Mouse (Mus musculus) brain, embryonic 14.5 days (tissue): ENCODE measurements at regions not wholly inside any gene's neighbourhood (a gene's known extent, or its start where the extent isn't known, plus 50 kb on each side); places are given as distances from the start of the nearest gene placed in this dataset.

Experiments
- DNase-seq: peaks from one replicate; pipeline ENCODE4 v3.0.0-alpha.2; 2011; ENCODE audit warnings: low read depth
- CTCF ChIP-seq: fragments of 200-500 bp; IDR thresholded peaks from 2 replicates; pipeline ENCODE4 v1.5.1; 2012; ENCODE audit warnings: inconsistent platforms, mild to moderate bottlenecking, moderate library complexity, borderline replicate concordance; ENCODE audit not compliant: insufficient read depth, insufficient read length; ENCODE audit errors: extremely low read depth
- POLR2A ChIP-seq: fragments of 200-500 bp; IDR thresholded peaks from 2 replicates; pipeline ENCODE4 v1.6.1; 2012; ENCODE audit warnings: mild to moderate bottlenecking, inconsistent platforms, borderline replicate concordance; ENCODE audit not compliant: poor library complexity, insufficient read depth, insufficient read length, severe bottlenecking; ENCODE audit errors: extremely low read depth

DNA sequence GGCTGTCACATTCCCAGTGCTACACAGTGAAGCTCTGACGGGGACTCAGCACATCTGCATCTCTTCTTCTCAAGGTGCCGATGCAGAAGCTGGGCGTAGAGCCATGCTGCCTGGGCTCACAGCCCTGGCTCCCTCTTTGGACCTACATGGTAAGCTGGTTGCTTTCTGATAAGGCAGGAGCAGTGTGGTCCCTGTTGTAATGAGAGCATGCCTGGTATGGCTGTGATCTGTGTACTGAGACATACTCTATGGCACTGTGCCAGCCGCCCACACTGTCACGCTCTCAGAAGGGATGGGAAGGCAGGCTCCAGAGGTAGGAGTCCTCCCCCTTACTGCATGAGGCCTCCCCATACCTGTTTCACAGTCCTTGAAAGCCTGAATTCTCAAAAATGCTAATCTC, 430.6 kb upstream of the Kcnab2 start:
- TF ChIP-seq CTCF, result no peak
- no peak for TF ChIP-seq POLR2A
- peak; percentile 56 for DNase-seq

DNA sequence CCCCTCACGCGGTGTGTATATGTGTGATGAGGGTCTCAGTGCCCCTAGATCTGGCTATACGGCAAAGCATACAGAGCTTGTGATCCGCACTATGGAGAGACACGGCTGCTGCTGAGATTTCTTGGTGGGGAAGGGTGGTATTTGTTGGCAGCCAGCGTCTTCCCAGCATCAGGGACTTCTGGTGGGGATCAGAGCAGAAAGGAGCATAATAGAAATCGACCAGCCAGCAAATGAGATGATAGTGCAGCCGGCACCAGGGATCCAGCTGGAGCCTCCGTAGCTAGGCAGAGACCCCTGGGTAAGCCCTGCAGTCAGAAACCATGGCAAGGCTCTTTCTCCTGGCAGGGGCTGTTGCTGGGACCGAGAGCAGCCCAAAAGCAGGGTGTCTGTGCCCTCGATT, 425.2 kb upstream of the Kcnab2 start:
- DNase-seq, result peak; percentile 46
- TF ChIP-seq POLR2A, result no peak
- TF ChIP-seq CTCF, result no peak

DNA sequence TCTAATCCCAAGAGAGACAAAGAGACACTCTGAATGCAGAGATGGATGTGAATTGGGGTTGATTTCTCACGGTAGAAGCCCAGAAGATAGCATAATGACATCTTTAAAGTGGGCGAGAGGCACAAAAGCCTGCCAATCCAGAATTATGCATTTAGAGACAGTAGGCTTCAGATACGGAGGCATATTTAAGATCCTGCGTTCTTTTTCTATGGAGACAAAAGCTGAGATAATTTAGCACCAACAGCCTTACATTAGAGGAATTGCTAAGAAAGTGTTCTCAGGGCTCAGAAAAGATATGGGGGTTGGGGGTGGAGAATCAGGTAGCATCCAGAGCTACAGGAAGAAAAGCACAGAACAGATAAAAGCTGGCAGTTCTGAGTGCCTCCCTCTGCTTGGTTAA, 422.4 kb upstream of the Kcnab2 start:
- no peak for TF ChIP-seq CTCF
- TF ChIP-seq POLR2A, result no peak
- DNase-seq, result peak; percentile 44

DNA sequence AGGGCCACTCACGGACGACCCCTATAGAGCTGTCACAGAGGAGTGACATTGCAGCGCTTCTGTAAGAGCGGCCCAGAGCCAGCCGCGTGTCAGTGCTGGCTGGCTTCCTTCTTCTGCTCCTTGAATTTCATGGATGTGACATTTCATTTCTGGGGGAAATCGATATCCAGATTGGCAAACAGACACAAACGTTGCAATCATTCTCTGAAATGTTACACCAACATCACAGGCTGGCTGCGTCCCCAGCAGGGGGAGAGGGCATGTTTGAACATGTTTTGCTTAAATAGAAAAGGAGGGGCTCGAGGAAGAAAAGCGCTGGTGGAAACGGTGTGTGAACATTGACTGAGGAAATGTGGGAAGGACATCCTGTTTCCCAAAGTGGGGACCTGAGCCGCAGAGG, 417.4 kb upstream of the Kcnab2 start:
- peak; percentile 63 for DNase-seq
- TF ChIP-seq POLR2A (no peak), CTCF (no peak)

DNA sequence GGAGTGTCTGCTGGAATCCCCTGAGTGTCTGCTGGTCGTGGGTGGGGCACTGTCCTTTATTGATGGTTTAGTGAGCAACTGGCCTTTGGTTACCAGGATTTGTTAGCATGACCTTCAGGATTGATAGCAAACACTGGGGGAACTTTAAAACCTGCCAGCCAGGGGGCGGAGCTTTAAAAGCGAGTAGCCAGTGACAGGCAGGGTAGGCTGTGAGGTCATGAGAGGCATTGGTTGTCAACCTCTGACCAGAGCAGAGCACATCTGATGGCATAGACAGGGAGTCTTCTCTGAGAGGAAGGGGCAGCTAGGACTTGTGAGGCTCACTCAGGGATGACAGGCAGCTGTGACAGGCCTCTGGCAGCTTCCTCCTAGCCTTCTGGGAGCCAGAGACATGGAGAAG, 415.3 kb upstream of the Kcnab2 start:
- no peak for TF ChIP-seq POLR2A
- TF ChIP-seq CTCF, result no peak
- DNase-seq, result no peak

DNA sequence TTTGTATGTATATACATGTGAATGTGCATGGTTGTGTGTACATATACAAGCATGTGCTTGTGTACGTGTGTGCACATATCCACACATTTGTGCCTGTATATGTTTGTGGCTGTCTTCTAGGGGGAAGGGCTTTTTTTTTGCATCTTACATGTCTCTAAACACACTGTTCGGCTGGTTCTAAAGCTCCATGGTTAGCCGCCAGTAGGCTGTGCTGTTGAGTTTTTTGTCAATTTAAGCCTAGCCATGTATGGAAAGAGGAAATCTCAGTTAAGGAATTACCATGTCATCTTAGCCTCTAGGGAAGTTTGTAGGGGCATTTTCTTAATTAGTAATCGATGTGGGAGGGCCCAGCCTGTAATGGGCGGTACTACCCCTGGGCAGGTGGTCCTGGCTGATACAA, 411.5 kb upstream of the Kcnab2 start:
- no peak for TF ChIP-seq POLR2A
- TF ChIP-seq CTCF, result peak; percentile 33; the same call in 1 of the 2 replicates

DNA sequence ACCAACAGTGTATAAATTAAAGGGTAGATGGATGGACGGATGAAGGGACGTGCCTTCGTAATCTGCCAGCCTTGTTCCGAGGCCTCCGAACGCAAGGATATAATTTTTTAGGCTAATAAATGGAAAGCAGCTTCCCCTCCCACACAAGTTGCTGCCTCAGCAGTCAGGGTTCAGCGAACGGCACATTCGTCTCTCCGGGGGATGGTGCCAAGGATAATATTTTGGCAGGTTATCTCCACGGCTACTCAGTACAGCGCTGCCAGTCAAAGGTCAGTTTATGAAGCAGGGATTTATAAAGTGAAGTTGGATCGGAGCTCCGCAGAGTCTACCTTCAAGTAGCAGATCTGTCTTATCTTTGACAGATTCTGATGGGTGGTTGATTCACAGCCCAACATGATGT, 410.6 kb upstream of the Kcnab2 start:
- DNase-seq, result no peak
- no peak for TF ChIP-seq CTCF
- TF ChIP-seq POLR2A, result no peak

More for the DNA sequence above, 411.5 kb upstream of the Kcnab2 start:
- peak; percentile 50 for DNase-seq

DNA sequence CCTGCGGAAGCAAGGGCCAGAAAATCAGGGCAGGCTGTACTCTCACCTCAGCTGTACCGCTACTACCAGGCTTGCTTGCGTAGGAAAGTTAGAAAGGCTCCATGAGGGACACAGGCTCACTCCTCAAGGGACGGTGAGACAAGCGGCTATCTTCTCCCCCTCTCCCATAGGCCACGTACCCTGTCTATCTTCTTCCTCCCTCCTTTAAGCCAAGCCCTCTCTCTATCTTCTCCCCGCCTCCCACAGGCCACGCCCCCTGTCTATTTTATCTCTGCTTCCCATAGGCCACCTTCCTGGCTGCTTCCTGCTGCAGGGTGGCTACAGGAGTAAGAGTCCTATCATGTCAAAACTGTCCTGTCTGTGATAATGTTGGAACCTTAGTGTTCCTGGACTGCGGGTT, 409.1 kb upstream of the Kcnab2 start:
- DNase-seq, result no peak
- TF ChIP-seq POLR2A (no peak), CTCF (no peak)

DNA sequence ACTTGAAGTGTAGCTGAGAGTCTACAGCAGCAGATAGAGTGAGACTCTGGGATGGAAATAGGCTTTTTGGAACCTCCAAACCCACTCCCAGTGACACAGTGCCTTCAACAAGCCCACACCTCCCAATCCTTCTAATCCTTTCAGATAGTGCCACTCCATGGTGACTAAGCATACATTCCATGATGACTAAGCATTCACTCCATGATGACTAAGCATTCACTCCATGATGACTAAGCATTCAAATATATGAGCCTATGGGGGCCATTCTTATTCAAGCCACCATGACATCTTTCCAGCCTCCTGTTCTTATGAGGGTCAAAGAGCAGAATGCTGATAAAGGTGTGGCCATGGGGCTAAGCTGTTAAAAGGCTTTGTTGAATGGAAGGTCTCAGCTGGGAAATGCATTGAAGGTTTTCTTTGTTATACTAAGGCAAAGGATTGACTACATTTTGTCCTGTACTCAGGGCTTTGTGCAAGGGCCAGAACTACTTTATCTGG, 403.8 kb upstream of the Kcnab2 start:
- TF ChIP-seq POLR2A (no peak), CTCF (no peak)
- DNase-seq, result no peak

DNA sequence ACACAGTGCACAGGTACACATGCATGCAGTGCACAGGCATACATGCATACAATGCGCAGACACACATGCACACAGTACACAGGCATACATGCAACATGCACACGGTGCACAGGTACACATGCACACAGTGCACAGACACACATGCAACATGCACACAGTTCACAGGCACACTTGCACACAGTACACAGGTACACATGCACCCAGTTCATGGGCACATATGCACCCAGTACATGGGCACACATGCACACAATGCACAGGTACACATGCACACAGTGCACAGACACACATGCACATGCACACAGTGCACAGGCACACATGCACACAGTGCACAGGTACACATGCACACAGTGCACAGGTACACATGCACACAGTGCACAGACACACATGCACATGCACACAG, 402.7 kb upstream of the Kcnab2 start:
- no peak for TF ChIP-seq POLR2A
- no peak for TF ChIP-seq CTCF
- DNase-seq, result no peak

DNA sequence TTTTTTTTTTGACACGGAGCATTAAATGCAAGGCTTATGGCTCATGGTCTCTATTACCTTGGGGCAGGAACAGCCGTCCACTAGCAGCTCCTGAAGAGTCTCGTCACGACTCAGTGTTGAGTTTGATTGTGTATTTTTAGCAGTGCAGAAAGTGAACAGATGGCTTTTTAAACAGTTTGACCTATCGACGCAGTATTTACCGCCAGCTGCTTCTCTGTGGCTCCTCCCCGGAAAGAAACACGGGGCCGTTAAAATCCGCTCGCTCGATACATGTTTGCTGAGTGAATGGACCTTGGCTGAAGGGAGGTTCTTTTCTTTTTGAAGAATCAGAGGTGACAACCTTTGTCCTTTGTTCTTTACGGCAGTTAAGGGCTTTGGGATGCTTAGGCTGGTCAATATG, 401.3 kb upstream of the Kcnab2 start:
- TF ChIP-seq POLR2A (no peak), CTCF (no peak)
- DNase-seq, result peak; percentile 73

DNA sequence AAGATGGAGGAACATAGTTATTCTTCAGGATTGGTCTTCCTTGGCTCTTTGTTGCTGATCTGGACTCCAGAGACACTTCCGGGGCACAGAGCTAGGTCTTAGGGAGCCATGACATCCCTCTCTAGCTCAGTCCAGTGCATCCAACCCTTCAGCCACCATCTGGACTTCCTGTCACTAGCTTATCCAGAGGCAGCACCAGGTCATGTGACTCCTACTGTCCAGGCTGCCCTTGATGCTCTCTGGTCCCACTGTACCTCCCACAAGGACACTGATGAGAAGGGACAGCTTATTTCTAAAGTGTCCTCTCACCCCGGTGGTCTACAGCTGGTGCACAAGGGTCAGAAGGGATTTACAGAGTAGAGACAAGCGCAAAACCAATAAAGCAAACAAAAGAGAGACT, 400.7 kb upstream of the Kcnab2 start:
- no peak for TF ChIP-seq POLR2A
- no peak for TF ChIP-seq CTCF
- DNase-seq, result no peak

DNA sequence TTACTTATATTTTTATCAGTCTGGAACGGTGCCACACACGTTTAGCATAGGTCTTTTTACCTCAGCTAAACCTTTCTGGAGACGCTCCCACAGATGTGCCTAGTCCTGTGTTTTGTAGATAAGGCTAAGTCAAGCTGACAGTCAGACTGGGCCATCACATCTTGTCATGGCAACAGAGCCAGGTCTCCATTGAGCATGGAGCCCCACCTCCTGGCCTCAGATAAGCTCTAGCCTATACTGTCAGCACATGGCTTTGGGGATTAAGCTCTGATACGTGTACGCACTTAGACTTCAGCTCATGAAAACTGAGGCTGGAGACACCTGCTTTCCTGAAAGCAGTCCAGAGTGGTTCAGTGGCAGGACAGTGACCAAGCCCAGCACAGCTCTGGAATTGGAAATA, 392.4 kb upstream of the Kcnab2 start:
- no peak for TF ChIP-seq POLR2A
- TF ChIP-seq CTCF, result no peak

DNA sequence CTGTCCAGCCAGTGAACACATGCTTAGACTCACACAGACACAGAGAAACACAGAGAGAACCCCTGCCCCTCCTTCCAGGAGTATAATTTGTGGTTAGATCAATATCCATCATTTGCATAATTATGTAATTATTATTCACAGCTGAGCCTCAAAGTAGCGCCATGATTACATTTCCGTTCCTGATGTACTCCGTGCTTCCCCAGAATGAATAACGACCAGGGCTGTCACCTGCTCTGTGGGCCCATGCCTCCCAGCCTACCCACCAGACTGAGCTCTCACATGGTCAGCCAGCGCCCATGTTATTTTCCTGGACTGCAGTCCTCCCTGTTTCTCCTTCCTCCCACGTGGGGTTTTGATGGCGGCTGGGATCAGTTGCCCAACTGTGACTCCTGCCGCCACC, 388.2 kb upstream of the Kcnab2 start:
- no peak for TF ChIP-seq CTCF
- TF ChIP-seq POLR2A, result no peak
- DNase-seq, result peak; percentile 52

More for the DNA sequence above, 392.4 kb upstream of the Kcnab2 start:
- no peak for DNase-seq
